Mouse (Mus musculus) midbrain, postnatal 0 days (tissue): ENCODE results near the gene Stk38l. TPM values are rescaled to one million over a fixed set of nuclear protein-coding genes. Genes with fewer than 3 reads are reported as not detected.

Experiments
- ATAC-seq: fragments of 200-750 bp; cut with Nextera tagmentation; 2 replicates; pipeline ENCODE4 v1.8.0; 2017; ENCODE audit warnings: moderate number of reproducible peaks, mild to moderate bottlenecking, moderate TSS enrichment, moderate library complexity; ENCODE audit not compliant: low FRiP score
- DNase-seq: peaks from one replicate; pipeline ENCODE4 v3.0.0-alpha.2; 2015; ENCODE audit warnings: low spot score
- H3K27ac ChIP-seq: fragments of 300-500 bp; sonication (generic); 2 replicates; pipeline ENCODE4 v1.5.1; 2014; ENCODE audit warnings: low read depth, mild to moderate bottlenecking, low read length, mixed read lengths
- H3K27me3 ChIP-seq: fragments of 300-500 bp; sonication (generic); 2 replicates; pipeline ENCODE4 v1.6.1; 2014; ENCODE audit warnings: low read length, control low read depth, mixed read lengths; ENCODE audit not compliant: insufficient read depth
- H3K36me3 ChIP-seq: fragments of 300-500 bp; sonication (generic); 2 replicates; pipeline ENCODE4 v1.6.1; 2014; ENCODE audit warnings: low read length, control low read depth, mixed read lengths; ENCODE audit not compliant: insufficient read depth
- H3K4me1 ChIP-seq: fragments of 300-500 bp; sonication (generic); 2 replicates; pipeline ENCODE4 v1.6.1; 2014; ENCODE audit warnings: mild to moderate bottlenecking, control low read depth, antibody characterized with exemption, low read length, mixed read lengths; ENCODE audit not compliant: insufficient read depth
- H3K4me2 ChIP-seq: fragments of 300-500 bp; sonication (generic); 2 replicates; pipeline ENCODE4 v1.6.1; 2014; ENCODE audit warnings: low read depth, mild to moderate bottlenecking, low read length, mixed read lengths; ENCODE audit not compliant: poor library complexity, severe bottlenecking
- H3K4me3 ChIP-seq: fragments of 300-500 bp; sonication (generic); 2 replicates; pipeline ENCODE4 v1.5.1; 2014; ENCODE audit warnings: low read depth, mild to moderate bottlenecking, low read length, moderate library complexity
- H3K9ac ChIP-seq: fragments of 300-500 bp; sonication (generic); replicated peaks from 2 replicates; pipeline ENCODE4 v1.6.1; 2014; ENCODE audit warnings: mild to moderate bottlenecking, low read length, moderate library complexity, mixed read lengths; ENCODE audit not compliant: poor library complexity, severe bottlenecking
- H3K9me3 ChIP-seq: fragments of 300-500 bp; sonication (generic); 2 replicates; pipeline ENCODE4 v1.6.1; 2016; ENCODE audit warnings: low read length, control low read depth
- CTCF ChIP-seq: IDR thresholded peaks from 2 replicates; pipeline ENCODE4 v1.5.1; 2016; ENCODE audit warnings: antibody characterized with exemption, mild to moderate bottlenecking
- WGBS: fragments of 180-500 bp; shearing (Covaris S2); extraction: QIAGEN DNeasy Blood & Tissue Kit; methylation state at CpG from one replicate; pipeline ENCODE4 v1.1.7; 2014; 5-methylcytosine and 5-hydroxymethylcytosine counted together
- polyA plus RNA-seq: library from polyadenylated mRNA; unstranded; fragments of >200 nt; fragmentation: Nextera tagmentation; extraction: Ambion mirVana; gene quantifications from 2 replicates; pipeline ENCODE4 v1.2.1, GENCODE M21; 2015
- total RNA-seq: library from RNA; depleted of rRNA; stranded (reverse); fragments of >200 nt; gene quantifications from 2 replicates; pipeline ENCODE4 v1.2.3, GENCODE M21; 2014

The Stk38l gene
- total and polyA plus RNA-seq, 2 experiments from 2014 or later, result 6.6 to 12.4 TPM

DNA sequence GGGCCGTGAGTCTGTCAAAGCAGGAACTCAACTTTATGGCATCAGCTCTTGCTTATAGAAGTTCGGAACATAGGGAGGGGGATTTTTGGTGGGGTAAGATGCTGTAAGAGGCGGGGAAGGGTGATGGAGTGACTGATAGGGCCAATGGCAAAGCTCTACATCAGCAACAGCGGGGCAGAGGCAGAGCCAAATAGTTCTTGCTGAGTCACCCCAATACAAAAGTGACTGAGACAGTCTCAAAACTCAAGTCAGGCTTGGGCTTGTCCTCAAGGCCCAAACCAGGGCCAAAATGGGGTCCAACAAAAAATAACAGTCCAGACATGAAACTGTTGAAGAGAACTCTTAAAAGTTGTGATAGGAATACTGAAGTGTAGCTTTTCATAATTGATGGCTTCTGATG, 30.9 kb downstream of the Stk38l start:
- no peak for TF ChIP-seq CTCF
- peaks cover 4% of the 10 kb centered on the region; the same call in 1 of the 2 replicates for H3K36me3 ChIP-seq
- H3K4me3 ChIP-seq, result no peak overlapping the region
- no peaks in the 10 kb centered on the region for H3K9me3 ChIP-seq
- DNase-seq, result no peak
- ATAC-seq, result no peak
- no peak overlapping the region for H3K27ac ChIP-seq
- 98% methylated on average over 4 of the region's 4 CpGs for WGBS
- no peak overlapping the region for H3K4me2 ChIP-seq
- peaks cover 2% of the 10 kb centered on the region; the same call in 1 of the 2 replicates for H3K4me1 ChIP-seq
- no peak overlapping the region for H3K9ac ChIP-seq
- H3K27me3 ChIP-seq, result no peaks in the 10 kb centered on the region

DNA sequence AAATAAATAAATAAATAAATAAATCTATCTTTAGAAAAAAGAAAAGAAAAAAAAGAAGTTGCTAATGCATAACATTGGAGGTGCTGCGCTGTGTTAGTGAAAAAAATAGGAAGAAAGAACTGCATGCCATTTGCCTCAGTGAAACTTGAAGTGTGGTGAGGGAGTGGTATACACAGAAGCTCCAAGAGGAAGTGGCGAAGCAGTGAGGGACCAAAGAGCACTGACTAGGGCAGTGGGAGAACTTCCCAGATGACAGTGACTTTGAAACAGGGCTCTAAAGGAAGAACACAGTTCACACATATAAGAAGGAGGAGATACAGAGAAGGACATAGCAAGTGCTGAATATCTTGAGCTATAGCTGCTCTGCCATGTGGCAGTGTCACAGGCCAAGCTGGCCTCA, 34.2 kb downstream of the Stk38l start:
- H3K9me3 ChIP-seq, result no peaks in the 10 kb centered on the region
- DNase-seq, result no peak
- WGBS, result 98% methylated on average over 2 of the region's 2 CpGs

DNA sequence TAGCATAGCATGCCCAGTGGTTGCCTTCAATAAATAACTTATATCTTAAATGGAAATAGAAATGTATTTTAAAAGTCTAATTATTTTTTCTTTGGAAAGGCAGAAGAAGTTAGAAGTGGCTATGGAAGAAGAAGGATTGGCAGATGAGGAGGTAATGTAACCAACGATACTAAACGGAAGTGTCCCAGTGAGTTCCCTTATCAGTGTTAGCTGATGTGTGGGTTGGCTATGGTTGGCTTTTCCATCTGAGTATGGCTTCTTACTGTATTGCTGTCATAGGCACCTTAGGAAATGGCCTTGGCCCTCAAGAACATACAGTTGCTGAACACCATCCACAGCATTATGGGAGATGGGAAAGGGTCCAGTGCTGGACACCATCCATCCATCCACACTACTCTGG, 35.2 kb downstream of the Stk38l start:
- DNase-seq, result no peak
- H3K4me2 ChIP-seq, result no peak overlapping the region
- no peaks in the 10 kb centered on the region for H3K27me3 ChIP-seq
- no peaks in the 10 kb centered on the region for H3K9me3 ChIP-seq
- WGBS, result 99% methylated on average over 2 of the region's 2 CpGs
- H3K4me3 ChIP-seq, result no peak overlapping the region
- no peak for TF ChIP-seq CTCF
- H3K4me1 ChIP-seq, result no peaks in the 10 kb centered on the region
- no peak for ATAC-seq
- H3K36me3 ChIP-seq, result peaks cover 7% of the 10 kb centered on the region; the same call in 1 of the 2 replicates
- H3K27ac ChIP-seq, result no peak overlapping the region
- no peak overlapping the region for H3K9ac ChIP-seq

More for the DNA sequence above, 34.2 kb downstream of the Stk38l start:
- TF ChIP-seq CTCF, result no peak
- no peaks in the 10 kb centered on the region; the same call in 1 of the 2 replicates for H3K4me1 ChIP-seq
- H3K9ac ChIP-seq, result no peak overlapping the region
- no peak overlapping the region for H3K4me3 ChIP-seq
- H3K36me3 ChIP-seq, result peaks cover 7% of the 10 kb centered on the region; the same call in 1 of the 2 replicates
- no peak overlapping the region for H3K4me2 ChIP-seq
- H3K27me3 ChIP-seq, result no peaks in the 10 kb centered on the region
- ATAC-seq, result no peak
- no peak overlapping the region for H3K27ac ChIP-seq

DNA sequence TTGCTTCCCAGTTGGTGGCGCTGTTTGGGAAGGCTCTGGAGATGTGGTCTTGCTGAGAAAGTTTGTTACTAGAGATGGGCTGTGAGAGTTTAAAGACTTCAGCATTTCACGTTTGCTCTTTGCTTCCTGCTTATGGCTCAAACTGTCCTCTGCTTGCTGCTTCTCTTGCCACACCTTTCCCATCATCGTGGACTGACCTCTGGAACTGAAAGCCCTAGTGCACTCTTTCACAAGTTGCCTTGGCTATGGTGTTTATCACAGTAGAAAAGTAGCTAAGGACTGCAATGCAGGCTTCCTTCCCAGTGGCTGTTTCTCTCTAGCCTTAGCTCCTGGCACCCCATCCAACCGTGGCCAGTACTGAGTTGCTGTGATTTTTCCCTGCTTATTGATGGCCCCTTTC, 35.9 kb downstream of the Stk38l start:
- H3K9ac ChIP-seq, result no peak overlapping the region
- no peaks in the 10 kb centered on the region for H3K9me3 ChIP-seq
- no peak for DNase-seq
- no peak for ATAC-seq
- no peak overlapping the region for H3K27ac ChIP-seq
- H3K4me3 ChIP-seq, result no peak overlapping the region
- H3K36me3 ChIP-seq, result peaks cover 7% of the 10 kb centered on the region; the same call in 1 of the 2 replicates
- H3K4me1 ChIP-seq, result no peaks in the 10 kb centered on the region
- 75% methylated on average over 4 of the region's 4 CpGs for WGBS
- no peaks in the 10 kb centered on the region for H3K27me3 ChIP-seq
- TF ChIP-seq CTCF, result peak; percentile 26
- H3K4me2 ChIP-seq, result no peak overlapping the region

DNA sequence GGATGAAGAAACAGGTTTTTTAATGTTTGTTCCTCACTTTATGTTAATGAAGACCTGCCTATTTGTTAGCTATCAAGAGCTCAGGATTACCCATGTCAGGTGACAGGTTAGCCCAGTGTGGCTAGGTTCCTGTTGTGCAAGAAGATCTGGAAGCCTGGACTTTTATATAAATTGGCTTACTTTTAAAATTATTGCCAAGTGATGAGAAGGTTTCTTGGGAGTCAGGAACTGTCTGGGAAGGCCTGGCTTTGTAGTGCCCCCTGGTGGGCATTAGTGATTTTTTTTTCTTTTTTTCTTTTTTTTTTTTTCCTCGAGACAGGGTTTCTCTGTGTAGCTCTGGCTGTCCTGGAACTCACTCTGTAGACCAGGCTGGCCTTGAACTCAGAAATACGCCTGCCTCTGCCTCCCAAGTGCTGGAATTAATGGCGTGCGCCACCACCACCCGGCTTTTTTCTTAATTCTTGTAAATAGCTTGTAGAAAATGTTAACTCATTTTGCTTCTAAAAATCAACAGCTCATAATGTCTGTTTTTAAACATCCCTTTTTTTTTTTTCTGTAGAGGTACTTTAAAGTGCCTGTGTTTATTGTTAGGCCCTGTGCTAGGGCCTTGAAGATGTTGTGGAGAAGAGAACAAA, 37.6 kb downstream of the Stk38l start:
- TF ChIP-seq CTCF, result peak; percentile 77
- Histone ChIP-seq H3K4me3 (no peak overlapping the region), H3K36me3 (peaks cover 12% of the 10 kb centered on the region; the same call in 1 of the 2 replicates), H3K9me3 (no peaks in the 10 kb centered on the region), H3K4me1 (no peaks in the 10 kb centered on the region), H3K9ac (no peak overlapping the region), H3K4me2 (no peak overlapping the region), H3K27me3 (no peaks in the 10 kb centered on the region), H3K27ac (no peak overlapping the region)
- peak; percentile 52 for DNase-seq
- no peak for ATAC-seq
- WGBS, result 59% methylated on average over 5 of the region's 5 CpGs

DNA sequence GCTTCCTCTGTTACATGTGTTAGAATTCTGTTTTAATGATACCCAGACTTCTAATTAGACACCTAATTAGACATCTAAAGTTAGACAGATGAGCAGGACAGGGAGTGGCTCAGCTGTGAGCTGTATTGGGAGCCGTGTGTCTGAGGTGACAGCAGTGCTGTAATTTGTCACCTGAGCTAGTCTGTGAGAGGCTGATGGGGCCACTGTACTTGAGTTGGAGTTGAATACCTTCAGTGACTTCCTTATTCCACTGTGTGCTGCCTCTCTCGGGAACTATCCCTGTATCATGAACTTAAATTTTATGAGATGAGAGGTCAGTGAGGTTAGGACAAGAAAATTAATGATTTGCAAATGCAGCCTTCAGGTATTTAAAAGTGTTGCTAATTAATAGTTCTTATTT, 39.8 kb downstream of the Stk38l start:
- H3K27me3 ChIP-seq, result no peaks in the 10 kb centered on the region
- 79% methylated on average over 2 of the region's 2 CpGs for WGBS
- DNase-seq, result no peak
- no peaks in the 10 kb centered on the region for H3K4me1 ChIP-seq
- no peaks in the 10 kb centered on the region for H3K9me3 ChIP-seq
- no peak overlapping the region for H3K4me2 ChIP-seq
- peaks cover 26% of the 10 kb centered on the region for H3K36me3 ChIP-seq
- H3K27ac ChIP-seq, result no peak overlapping the region
- no peak overlapping the region for H3K4me3 ChIP-seq
- ATAC-seq, result no peak
- no peak for TF ChIP-seq CTCF
- no peak overlapping the region for H3K9ac ChIP-seq
